Mouse (Mus musculus) myocyte (in vitro differentiated cells): ENCODE measurements around the gene Fam32a.

Source experiments
- CEBPB ChIP-seq: IDR thresholded peaks from 2 replicates; pipeline ENCODE4 v1.6.1; 2011; ENCODE audit warnings: mild to moderate bottlenecking, moderate library complexity; ENCODE audit not compliant: poor library complexity, insufficient read depth, severe bottlenecking
- E2F4 ChIP-seq: IDR thresholded peaks from one replicate; pipeline ENCODE4 v1.6.1; 2011; ENCODE audit warnings: mild to moderate bottlenecking, control low read depth, moderate library complexity; ENCODE audit not compliant: insufficient read depth
- MAX ChIP-seq: IDR thresholded peaks from one replicate; pipeline ENCODE4 v1.6.1; 2011; ENCODE audit warnings: low read depth, mild to moderate bottlenecking, control low read depth
- MYOD1 ChIP-seq, 3 experiments: IDR thresholded peaks; one replicate each; pipeline ENCODE4 v1.6.1; 2011; ENCODE audit warnings: control low read depth in 2 of 3, low read depth in 2 of 3, mild to moderate bottlenecking in 2 of 3, moderate library complexity in 1 of 3; ENCODE audit not compliant: insufficient read length in 2 of 3, control insufficient read depth in 1 of 3
- MYOG ChIP-seq, 3 experiments: IDR thresholded peaks; one replicate each; pipeline ENCODE4 v1.6.1; 2011; ENCODE audit warnings: control low read depth in 2 of 3, low read depth in 2 of 3, mild to moderate bottlenecking in 2 of 3; ENCODE audit not compliant: insufficient read length in 2 of 3, control insufficient read depth in 1 of 3, insufficient read depth in 1 of 3
- POLR2A ChIP-seq: IDR thresholded peaks from one replicate; pipeline ENCODE4 v1.6.1; 2011; ENCODE audit warnings: low read depth, mild to moderate bottlenecking, control low read depth, moderate library complexity; ENCODE audit not compliant: insufficient read length
- POLR2AphosphoS2 ChIP-seq: IDR thresholded peaks from one replicate; pipeline ENCODE4 v1.6.1; 2011; ENCODE audit warnings: low read depth, control low read depth; ENCODE audit not compliant: insufficient read length
- REST ChIP-seq: IDR thresholded peaks from one replicate; pipeline ENCODE4 v1.6.1; 2011; ENCODE audit warnings: mild to moderate bottlenecking, control low read depth, moderate library complexity; ENCODE audit not compliant: insufficient read depth, insufficient read length
- TCF12 ChIP-seq: IDR thresholded peaks from one replicate; pipeline ENCODE4 v1.6.1; 2011; ENCODE audit warnings: mild to moderate bottlenecking, control low read depth; ENCODE audit not compliant: poor library complexity, insufficient read depth, severe bottlenecking
- TCF3 ChIP-seq: IDR thresholded peaks from one replicate; pipeline ENCODE4 v1.6.1; 2011; ENCODE audit warnings: low read depth, control low read depth; ENCODE audit not compliant: insufficient read length
- USF1 ChIP-seq: IDR thresholded peaks from one replicate; pipeline ENCODE4 v1.6.1; 2011; ENCODE audit warnings: low read depth, mild to moderate bottlenecking, control low read depth, moderate library complexity

DNA sequence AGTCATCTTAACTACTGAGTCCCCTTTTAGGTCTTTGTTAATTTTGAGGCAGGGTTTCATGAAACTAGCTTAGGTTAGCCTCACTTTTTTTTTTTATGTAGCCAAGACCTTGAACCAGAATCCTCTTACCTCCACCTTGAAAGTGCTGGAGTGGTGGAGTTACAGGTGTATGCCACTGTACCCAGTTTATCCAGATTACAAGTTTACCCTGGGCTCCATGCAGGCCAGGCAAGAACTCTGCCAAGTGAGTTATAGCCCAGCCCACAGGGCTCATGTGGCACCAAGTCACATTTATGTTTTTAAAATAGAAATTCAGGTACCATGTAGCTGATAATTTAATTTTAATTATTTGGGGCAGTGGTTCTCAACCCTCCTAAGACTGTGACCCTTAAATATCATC is 41.9 kb downstream of the Fam32a start:
- TF ChIP-seq MAX (no peak), MYOG (IDR thresholded peaks at IDR 0.05; ENCODE audit: control insufficient read depth in 1 of 3, insufficient read depth in 1 of 3, insufficient read length in 2 of 3, low read depth in 2 of 3) (no peak), POLR2A (no peak), USF1 (no peak), E2F4 (no peak), POLR2AphosphoS2 (no peak), CEBPB (no peak), TCF12 (no peak), MYOD1 (IDR thresholded peaks at IDR 0.05; ENCODE audit: control insufficient read depth in 1 of 3, insufficient read length in 2 of 3, low read depth in 2 of 3) (no peak), REST (no peak), TCF3 (no peak)
